Mouse (Mus musculus): ENCODE measurements around the gene Fpgt. TPM values are rescaled to one million over a fixed set of nuclear protein-coding genes. Genes with fewer than 3 reads are reported as not detected.

Gene Fpgt
- polyA plus RNA-seq (2015; fragmentation: Nextera tagmentation; extraction: Ambion mirVana) = 6.6 and 7.0 TPM in 2 replicates

GRCm38 (mm10) chr3:155093116-155093956 is at the start of gene Fpgt, which contains the start of gene Lrriq3:
TSS of gene Fpgt (minus strand) at chr3:155093403.
TSS of gene Lrriq3 (plus strand) at chr3:155093434.

GRCm38 (mm10) chr3:155055231-155055916 is 37.8 kb downstream of the Fpgt start, which contains the start of gene Tnni3k:
TSS of gene Tnni3k (minus strand) at chr3:155055407.

Other genes with a start within 250 kb of the Fpgt start
- gene Tnni3k, start 38.0 kb downstream of the Fpgt start, polyA plus RNA-seq (2015; fragmentation: Nextera tagmentation; extraction: Ambion mirVana) = not detected in 2 replicates
- 0.72 and 0.89 TPM in 2 replicates for gene Lrriq3, start within 50 bp of the Fpgt start, polyA plus RNA-seq (2015; fragmentation: Nextera tagmentation; extraction: Ambion mirVana)

Measured in skeletal muscle tissue, postnatal 0 days (tissue).